Mouse (Mus musculus) liver, embryonic 14.5 days (tissue): ENCODE measurements around the gene Wdr46.

Source experiments
- CTCF ChIP-seq: IDR thresholded peaks from 2 replicates; pipeline ENCODE4 v1.5.1; 2016; ENCODE audit warnings: antibody characterized with exemption, low read depth, control low read depth
- EP300 ChIP-seq: IDR thresholded peaks from 2 replicates; pipeline ENCODE4 v1.6.1; 2016; ENCODE audit warnings: antibody characterized with exemption, low read depth

DNA sequence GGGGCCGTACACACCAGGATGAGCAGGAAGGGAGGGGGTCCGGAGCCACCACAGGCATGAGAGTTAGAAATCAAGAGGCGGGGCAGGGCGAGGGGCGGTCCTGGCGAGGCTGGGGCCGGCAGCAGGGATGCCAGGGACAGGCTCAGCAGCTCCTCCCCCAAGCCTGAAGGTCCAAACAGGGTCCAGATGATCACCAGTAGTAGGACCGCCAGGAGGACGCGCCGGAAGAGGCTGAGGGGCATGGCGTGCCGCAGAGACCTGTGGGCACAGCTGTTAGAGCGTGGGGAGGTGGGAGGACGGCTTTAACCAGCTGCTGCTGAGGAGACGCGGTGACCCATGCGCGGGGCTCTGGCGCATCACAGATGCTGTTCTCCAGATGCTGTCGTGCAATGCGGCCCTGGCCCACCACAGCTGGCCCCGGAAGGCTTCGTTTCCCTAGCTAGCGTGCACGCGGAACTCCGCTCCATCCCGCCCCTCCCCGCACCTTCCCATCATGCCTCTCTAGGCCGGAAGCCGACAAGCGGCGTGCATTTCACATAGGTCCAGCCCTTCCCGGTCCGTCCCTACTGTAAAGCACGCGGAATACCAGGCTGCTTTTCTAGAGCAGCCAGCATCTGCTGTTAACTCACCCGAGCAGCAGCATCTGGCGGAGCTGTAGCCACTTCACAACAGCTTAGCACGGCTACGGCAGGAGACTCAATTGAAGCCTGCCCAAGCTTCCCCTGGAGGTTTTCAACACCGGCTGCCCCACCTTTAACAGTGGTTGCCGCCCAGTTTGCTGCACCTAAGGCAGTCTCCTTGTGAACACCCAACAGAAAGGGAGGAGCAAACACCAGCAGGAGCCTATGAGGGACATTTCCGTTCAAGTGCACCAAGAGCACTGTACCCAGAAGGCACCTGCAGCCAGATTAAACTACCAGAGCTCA lies 10.8 kb downstream of the Wdr46 start, which contains the start of gene B3galt4:
- TF ChIP-seq CTCF = peak; percentile 24; the same call in 1 of the 2 replicates
- peak; percentile 32 for TF ChIP-seq EP300
